Mouse (Mus musculus) midbrain, embryonic 16.5 days (tissue): ENCODE results near the gene Tcf3. TPM values are rescaled to one million over a fixed set of nuclear protein-coding genes. Genes with fewer than 3 reads are reported as not detected.

Experiments used
- ATAC-seq: fragments of 200-750 bp; cut with Nextera tagmentation; 2 replicates; pipeline ENCODE4 v1.8.0; 2017; ENCODE audit warnings: moderate TSS enrichment
- H3K27ac ChIP-seq: fragments of 300-500 bp; sonication (generic); 2 replicates; pipeline ENCODE4 v1.5.1; 2014; ENCODE audit warnings: mild to moderate bottlenecking, low read length, mixed read lengths
- H3K27me3 ChIP-seq: fragments of 300-500 bp; sonication (generic); 2 replicates; pipeline ENCODE4 v1.6.1; 2014; ENCODE audit warnings: low read depth, low read length, mixed read lengths; ENCODE audit not compliant: control insufficient read depth, insufficient read depth
- H3K36me3 ChIP-seq: fragments of 300-500 bp; sonication (generic); 2 replicates; pipeline ENCODE4 v1.6.1; 2014; ENCODE audit warnings: mild to moderate bottlenecking, low read length, moderate library complexity, mixed read lengths; ENCODE audit not compliant: control insufficient read depth, insufficient read depth
- H3K4me1 ChIP-seq: fragments of 300-500 bp; sonication (generic); 2 replicates; pipeline ENCODE4 v1.6.1; 2014; ENCODE audit warnings: mild to moderate bottlenecking, low read length, mixed read lengths; ENCODE audit not compliant: control insufficient read depth, insufficient read depth
- H3K4me2 ChIP-seq: fragments of 300-500 bp; sonication (generic); 2 replicates; pipeline ENCODE4 v1.6.1; 2014; ENCODE audit warnings: mild to moderate bottlenecking, low read length, mixed read lengths
- H3K4me3 ChIP-seq: fragments of 300-500 bp; sonication (generic); 2 replicates; pipeline ENCODE4 v1.5.1; 2014; ENCODE audit warnings: low read depth, mild to moderate bottlenecking, low read length, moderate library complexity, mixed read lengths
- H3K9ac ChIP-seq: fragments of 300-500 bp; sonication (generic); 2 replicates; pipeline ENCODE4 v1.6.1; 2014; ENCODE audit warnings: low read depth, low read length, mixed read lengths
- H3K9me3 ChIP-seq: fragments of 300-500 bp; sonication (generic); replicated peaks from 2 replicates; pipeline ENCODE4 v1.6.1; 2014; ENCODE audit warnings: mild to moderate bottlenecking, low read length, mixed read lengths; ENCODE audit not compliant: control insufficient read depth, poor library complexity, severe bottlenecking
- WGBS: fragments of 180-500 bp; shearing (Covaris S2); extraction: QIAGEN DNeasy Blood & Tissue Kit; methylation state at CpG from one replicate; pipeline ENCODE4 v1.1.7; 2014; 5-methylcytosine and 5-hydroxymethylcytosine counted together
- polyA plus RNA-seq: library from polyadenylated mRNA; unstranded; fragments of >200 nt; fragmentation: Nextera tagmentation; extraction: Ambion mirVana; gene quantifications from 2 replicates; pipeline ENCODE4 v1.2.1, GENCODE M21; 2015

Gene Tcf3
- polyA plus RNA-seq, result 30.2 and 35.2 TPM in 2 replicates

DNA sequence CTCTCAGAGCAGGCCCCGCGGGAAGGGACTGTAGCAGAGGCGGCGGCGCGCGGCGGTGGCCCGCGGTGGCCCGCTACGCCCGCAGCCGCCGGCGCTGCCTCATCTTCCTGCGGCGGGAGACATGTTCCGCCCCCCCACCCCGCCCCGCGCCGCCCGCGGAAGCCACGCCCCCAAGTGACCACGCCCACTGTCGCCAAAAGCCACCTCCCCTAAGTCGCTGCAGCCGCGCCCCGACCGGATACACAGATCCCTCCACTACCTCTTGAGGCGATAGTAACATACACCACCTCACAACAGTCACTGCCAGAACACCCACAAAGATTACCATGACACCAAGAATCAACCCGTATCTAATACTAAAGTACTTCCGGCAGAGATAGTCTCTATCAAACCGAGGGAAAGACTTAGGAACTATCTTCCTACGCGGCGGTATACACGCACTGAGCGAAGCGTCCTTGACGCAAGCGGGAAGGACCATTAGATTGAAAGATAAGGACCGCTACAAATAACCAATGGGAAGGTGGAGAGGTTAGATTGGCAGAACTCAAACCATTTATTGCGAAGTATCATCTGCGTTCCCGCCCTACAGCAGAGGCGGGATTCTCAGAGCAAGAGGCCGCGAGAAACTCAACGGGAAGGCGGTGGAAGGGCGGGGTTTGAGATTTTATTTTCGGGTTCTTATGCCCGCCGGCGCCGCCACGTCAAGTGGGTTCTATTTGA lies at the start of gene Tcf3:
Gene Tcf3, minus strand, starts transcription at position 135 of the 720 bp plus-strand sequence.
- peak; percentile 94 for ATAC-seq
- H3K9ac ChIP-seq, result peak within 1 kb of the TSS; percentile 95
- H3K4me1 ChIP-seq, result peaks cover 23% of the 10 kb centered on the region
- peak within 1 kb of the TSS; percentile 93 for H3K27ac ChIP-seq
- no peaks in the 10 kb centered on the region for H3K9me3 ChIP-seq
- peak within 1 kb of the TSS; percentile 90 for H3K4me3 ChIP-seq
- under 1% methylated on average over 42 of the region's 61 CpGs for WGBS
- H3K36me3 ChIP-seq, result 0 out of 2 replicates have a peak, but pooled peaks cover 6% of the 10 kb centered on the region
- no peaks in the 10 kb centered on the region for H3K27me3 ChIP-seq
- peak within 1 kb of the TSS; percentile 72 for H3K4me2 ChIP-seq

DNA sequence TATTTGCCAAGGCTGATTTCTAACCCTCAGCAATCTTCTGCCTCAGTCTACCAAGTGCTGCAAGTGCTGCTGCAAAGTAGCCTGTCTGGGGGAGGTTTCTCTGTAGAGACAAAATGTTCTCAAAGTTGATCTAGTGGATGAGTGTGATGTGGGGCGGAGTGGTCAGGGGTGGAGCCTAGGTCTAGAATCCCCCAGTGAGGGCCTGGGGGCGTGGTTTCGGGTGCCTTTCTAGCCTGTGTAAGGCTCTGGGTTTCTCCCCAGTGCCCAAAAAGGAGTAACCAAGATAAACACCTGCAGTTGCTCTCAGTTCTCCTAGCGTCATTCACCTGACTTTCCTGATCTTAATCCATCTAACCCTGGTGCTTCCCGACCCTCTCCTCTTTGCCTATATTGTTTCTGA lies 47.6 kb upstream of the Tcf3 start:
- peaks cover 7% of the 10 kb centered on the region for H3K27me3 ChIP-seq

DNA sequence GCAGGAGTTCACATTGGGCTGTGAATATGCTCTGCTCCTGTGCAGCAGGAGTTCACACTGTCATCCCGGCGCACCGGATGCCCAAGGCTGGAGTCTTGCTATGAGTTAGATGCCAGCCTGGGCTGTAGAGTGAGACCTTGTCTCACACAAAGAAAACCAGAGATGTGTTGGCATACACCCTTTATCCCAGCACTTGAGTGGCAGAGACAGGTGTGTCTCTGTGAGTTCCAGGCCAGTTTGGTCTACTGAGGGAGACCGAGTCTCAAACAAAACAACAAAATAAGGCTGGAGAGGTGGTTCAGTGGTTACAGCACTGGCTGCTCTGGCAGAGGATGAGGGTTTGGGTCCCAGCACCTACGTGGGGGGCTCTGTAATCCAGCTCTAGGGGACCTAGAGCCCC lies 45.1 kb upstream of the Tcf3 start:
- H3K27me3 ChIP-seq, result no peaks in the 10 kb centered on the region; the same call in 1 of the 2 replicates
- no peak overlapping the region for H3K9ac ChIP-seq
- WGBS, result 77% methylated on average over 5 of the region's 5 CpGs
- no peak overlapping the region for H3K4me2 ChIP-seq
- H3K27ac ChIP-seq, result no peak overlapping the region
- no peak overlapping the region for H3K4me3 ChIP-seq
- H3K9me3 ChIP-seq, result no peaks in the 10 kb centered on the region
- no peaks in the 10 kb centered on the region for H3K36me3 ChIP-seq
- H3K4me1 ChIP-seq, result peaks cover 7% of the 10 kb centered on the region
- ATAC-seq, result no peak

More for the DNA sequence above, 47.6 kb upstream of the Tcf3 start:
- Histone ChIP-seq H3K4me1 (peaks cover 3% of the 10 kb centered on the region; the same call in 1 of the 2 replicates), H3K9ac (no peak overlapping the region), H3K4me3 (no peak overlapping the region), H3K4me2 (no peak overlapping the region), H3K9me3 (no peaks in the 10 kb centered on the region), H3K27ac (no peak overlapping the region), H3K36me3 (no peaks in the 10 kb centered on the region)
- no peak for ATAC-seq
- 18% methylated on average over 5 of the region's 5 CpGs for WGBS

DNA sequence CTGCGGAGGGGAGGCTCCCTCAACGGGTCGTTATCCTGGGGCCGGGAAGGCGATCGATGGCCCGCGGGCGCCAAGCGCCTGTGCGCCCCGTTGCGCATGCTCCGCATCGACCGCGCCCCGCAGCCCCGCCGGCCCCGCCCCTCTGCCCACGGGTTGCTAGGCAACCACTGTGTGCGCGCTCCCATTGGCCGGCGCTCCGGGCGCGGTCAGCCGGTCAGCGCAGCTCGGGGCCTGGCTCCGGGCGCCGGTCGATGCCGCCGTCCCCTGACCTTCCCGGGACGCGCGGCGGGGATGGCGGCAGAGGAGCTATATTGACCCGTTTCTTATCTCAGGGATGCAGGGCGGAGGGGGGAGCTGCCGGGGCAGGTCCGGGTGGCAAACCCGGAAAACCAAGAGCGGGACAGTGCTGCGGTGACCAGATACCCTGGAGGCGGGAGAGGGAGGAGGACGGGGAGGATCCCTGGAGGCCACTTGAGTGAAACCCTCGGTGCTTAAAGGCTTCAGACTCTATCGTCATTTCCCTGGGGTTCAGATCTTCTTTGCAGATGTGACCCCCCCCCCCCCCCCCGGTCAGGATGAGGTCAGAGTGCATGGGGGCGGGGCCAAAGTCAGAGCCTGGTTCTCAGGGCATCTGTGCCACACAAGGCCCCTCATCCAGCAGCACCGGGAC lies 42.0 kb upstream of the Tcf3 start:
- Histone ChIP-seq H3K9me3 (no peaks in the 10 kb centered on the region), H3K36me3 (no peaks in the 10 kb centered on the region), H3K4me2 (peak overlapping the region; percentile 67), H3K4me3 (peak overlapping the region; percentile 55), H3K27me3 (peaks cover 4% of the 10 kb centered on the region; the same call in 1 of the 2 replicates), H3K27ac (peak overlapping the region; percentile 79), H3K4me1 (peaks cover 7% of the 10 kb centered on the region), H3K9ac (peak overlapping the region; percentile 77)
- peak; percentile 83 for ATAC-seq
- WGBS, result 2% methylated on average over 43 of the region's 58 CpGs

DNA sequence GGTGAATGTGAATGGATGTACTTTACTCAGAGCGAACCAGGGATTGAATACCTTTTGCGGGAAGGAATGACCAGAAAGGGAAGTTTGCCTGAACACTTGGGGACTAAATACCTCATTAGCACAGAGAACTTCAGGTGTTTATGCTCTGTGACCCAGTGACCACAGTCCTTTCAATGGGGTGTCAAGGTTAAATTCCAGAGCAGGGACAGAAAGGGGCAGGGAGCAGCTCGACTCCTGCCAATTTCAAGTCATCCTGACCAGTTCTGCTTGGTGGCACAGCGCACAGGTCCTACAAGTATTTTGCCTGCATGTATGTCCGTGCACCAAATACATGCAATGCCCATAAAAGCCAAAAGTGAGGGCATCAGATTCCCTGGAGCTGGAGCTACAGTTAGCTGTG lies 31.6 kb upstream of the Tcf3 start:
- ATAC-seq, result no peak
- Histone ChIP-seq H3K27me3 (peaks cover 3% of the 10 kb centered on the region; the same call in 1 of the 2 replicates), H3K4me2 (no peak overlapping the region), H3K9me3 (no peaks in the 10 kb centered on the region), H3K36me3 (no peaks in the 10 kb centered on the region), H3K9ac (no peak overlapping the region), H3K4me3 (no peak overlapping the region), H3K27ac (no peak overlapping the region), H3K4me1 (0 out of 2 replicates have a peak, but pooled peaks cover 3% of the 10 kb centered on the region)
- WGBS, result 56% methylated on average over 5 of the region's 5 CpGs

DNA sequence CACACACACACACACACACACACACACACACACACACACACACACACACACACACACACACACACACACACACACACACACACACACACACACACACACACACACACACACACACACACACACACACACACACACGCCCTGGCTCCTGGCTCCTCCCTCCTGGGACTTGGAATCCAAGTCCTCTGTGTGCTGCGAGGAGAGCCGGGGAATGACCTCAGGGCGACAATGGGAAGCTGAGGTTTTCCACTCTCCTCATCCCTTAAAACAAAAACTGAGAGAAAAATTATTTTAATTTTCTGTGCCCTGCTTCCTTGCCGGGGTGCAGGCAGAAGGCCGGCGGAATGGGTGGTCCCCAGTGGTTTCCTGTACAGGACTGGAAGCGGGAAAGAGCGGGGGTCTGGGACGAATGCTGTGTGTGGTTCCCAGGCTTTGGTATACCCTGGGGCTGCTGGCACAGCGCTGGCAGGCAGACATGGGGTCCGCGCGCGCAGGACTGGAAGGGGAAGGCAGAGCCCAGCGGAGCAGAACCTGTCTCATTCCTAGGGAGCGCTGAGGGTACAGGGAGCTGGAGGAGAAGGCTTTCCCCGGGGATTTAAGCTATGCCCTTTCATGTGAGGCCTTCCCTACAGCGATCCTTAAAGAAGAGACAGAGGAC lies 31.1 kb upstream of the Tcf3 start:
- 0 out of 2 replicates have a peak, but pooled peaks cover 3% of the 10 kb centered on the region for H3K4me1 ChIP-seq
- no peak overlapping the region for H3K4me3 ChIP-seq
- no peak overlapping the region for H3K27ac ChIP-seq
- no peaks in the 10 kb centered on the region for H3K9me3 ChIP-seq
- 0 out of 2 replicates have a peak overlapping the region, but pooled peaks have one; percentile 50 for H3K9ac ChIP-seq
- peak overlapping the region; percentile 36 for H3K4me2 ChIP-seq
- ATAC-seq, result no peak
- WGBS, result 5% methylated on average over 15 of the region's 19 CpGs
- H3K27me3 ChIP-seq, result peaks cover 3% of the 10 kb centered on the region; the same call in 1 of the 2 replicates
- H3K36me3 ChIP-seq, result no peaks in the 10 kb centered on the region

DNA sequence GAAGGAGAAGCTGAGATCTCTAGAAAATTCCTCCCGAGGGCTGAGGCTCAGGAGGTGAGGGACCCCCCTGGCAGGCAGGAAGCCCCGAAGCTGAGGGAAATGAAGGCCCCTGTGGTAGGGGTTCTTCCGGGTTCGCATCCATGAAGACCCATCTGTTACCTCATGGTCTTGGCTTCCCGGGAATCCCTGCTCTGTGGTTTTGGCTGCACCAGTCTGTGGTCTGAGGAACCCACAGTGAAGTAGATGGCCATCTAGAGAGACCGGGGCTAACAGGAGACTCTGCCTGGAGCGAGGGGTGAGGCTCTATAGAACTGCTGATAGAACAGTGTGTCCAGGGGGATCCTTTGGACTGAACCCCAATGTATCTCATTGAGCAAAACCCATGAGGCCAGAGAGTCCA lies 27.9 kb upstream of the Tcf3 start:
- Histone ChIP-seq H3K4me2 (no peak overlapping the region), H3K27ac (no peak overlapping the region), H3K36me3 (no peaks in the 10 kb centered on the region), H3K4me3 (no peak overlapping the region), H3K9ac (no peak overlapping the region), H3K4me1 (0 out of 2 replicates have a peak, but pooled peaks cover 3% of the 10 kb centered on the region), H3K9me3 (no peaks in the 10 kb centered on the region), H3K27me3 (peaks cover 3% of the 10 kb centered on the region; the same call in 1 of the 2 replicates)
- no peak for ATAC-seq
- 72% methylated on average over 7 of the region's 7 CpGs for WGBS

DNA sequence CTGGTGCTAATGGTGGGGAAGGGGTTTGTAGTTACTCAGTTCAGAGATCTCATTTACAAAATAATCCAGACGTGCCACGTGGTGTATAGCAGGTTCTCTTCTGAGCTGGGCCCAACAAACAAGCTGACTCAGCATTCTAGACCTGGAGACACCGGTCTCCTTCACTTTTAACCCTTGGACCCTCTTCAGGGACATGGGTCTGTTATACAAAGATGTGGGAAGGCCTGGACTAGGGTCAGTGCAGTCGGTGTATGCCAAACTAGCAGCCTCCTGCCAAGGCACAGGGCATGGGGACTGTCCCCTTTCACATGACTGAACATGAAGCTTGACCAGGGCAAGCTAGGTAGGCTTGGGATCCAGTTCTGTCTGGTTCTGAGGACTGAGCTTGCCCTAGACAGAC lies 26.9 kb upstream of the Tcf3 start:
- Histone ChIP-seq H3K27me3 (peaks cover under 1% of the 10 kb centered on the region; the same call in 1 of the 2 replicates), H3K4me2 (no peak overlapping the region), H3K9me3 (no peaks in the 10 kb centered on the region), H3K27ac (no peak overlapping the region), H3K4me1 (0 out of 2 replicates have a peak, but pooled peaks cover 3% of the 10 kb centered on the region), H3K36me3 (no peaks in the 10 kb centered on the region), H3K9ac (no peak overlapping the region), H3K4me3 (no peak overlapping the region)
- ATAC-seq, result no peak
- 69% methylated on average over 4 of the region's 4 CpGs for WGBS
